Mouse (Mus musculus): ENCODE measurements around the gene Taf15. TPM values are rescaled to one million over a fixed set of nuclear protein-coding genes. Genes with fewer than 3 reads are reported as not detected.
A peak's percentile ranks its signal among the peaks of the same experiment; 100 is the strongest.

Gene Taf15
- total RNA-seq, 2 experiments from 2014 or later: 44.1 to 62.6 TPM

- no peak for ATAC-seq (replicated peaks; ENCODE audit: poor library complexity, severe bottlenecking)
These were observed 61.3 kb downstream of the Taf15 start for GRCm38 (mm10) chr11:83534143-83534542.

- peak; percentile 45 for ATAC-seq (replicated peaks; ENCODE audit: poor library complexity, severe bottlenecking)
These were observed 61.9 kb downstream of the Taf15 start for GRCm38 (mm10) chr11:83534609-83535423.

DNA sequence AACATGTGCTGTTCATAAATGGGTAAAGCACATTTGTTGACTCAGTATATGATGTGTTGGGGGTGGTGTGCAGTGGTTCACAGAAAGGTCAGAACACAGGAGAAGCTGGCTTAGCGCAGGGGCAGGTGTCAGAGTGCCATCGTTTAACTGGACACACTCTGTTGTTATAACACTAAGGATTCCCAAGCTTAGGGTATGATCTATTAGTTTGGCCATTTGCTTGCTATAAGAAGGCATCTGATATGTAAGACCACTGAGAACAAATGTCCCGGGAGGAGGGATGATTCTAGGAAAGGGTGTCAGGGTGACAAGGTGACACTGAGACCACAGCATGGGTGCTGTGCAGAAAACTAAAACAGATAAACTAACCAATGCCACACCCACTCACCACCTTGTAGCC, 63.9 kb downstream of the Taf15 start:
- no peak for ATAC-seq (replicated peaks; ENCODE audit: poor library complexity, severe bottlenecking)

DNA sequence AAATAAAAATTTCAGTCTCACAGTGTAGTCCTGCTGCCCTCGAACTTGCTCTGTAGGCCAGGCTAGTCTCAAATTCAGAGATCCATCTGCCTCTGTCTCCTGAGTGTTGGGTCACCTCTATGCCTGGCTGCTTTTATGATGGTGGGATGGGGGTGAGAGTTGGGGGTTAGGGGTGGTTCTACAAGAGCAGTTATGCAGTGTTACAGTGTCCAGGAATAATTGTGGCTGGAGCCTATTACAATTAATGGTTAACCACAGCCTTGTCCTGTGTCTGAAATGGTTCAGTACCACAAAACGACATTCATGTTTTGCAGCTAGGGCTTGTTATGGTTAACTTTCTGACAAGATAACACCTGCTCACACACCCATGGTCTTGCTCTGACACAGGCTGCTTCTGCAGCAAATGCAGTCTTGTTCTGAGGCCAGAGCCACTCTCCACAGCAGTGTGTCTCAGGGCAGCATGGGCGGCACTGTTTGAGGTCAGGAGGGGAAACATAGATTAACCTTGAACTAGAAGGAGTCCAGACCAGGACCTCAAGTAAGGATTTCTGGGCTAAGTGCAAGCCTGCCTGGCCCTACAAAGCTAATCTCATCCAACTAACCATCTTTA, 65.9 kb downstream of the Taf15 start:
- no peak for ATAC-seq (replicated peaks; ENCODE audit: poor library complexity, severe bottlenecking)

DNA sequence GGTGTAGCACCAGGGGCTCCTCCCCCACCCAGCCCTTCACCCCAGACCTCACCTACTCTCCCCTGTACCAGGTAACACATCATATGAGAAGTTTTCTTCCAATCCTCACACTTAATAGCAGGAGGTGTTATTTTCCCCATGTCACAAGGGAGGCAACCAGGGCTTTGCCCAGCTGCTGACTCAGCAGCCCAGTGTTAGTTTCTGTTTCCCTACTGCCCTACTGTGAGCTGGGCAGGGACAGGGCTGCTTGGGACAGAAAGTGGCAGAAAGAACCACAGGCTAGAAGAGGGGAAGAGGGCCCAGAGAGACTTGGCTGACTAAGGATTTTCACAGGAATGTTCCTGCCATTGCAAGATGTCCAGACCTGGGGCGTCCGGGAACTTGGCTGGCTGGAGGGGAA, 68.0 kb downstream of the Taf15 start:
- ATAC-seq (replicated peaks; ENCODE audit: poor library complexity, severe bottlenecking): peak; percentile 19

- ATAC-seq (replicated peaks; ENCODE audit: poor library complexity, severe bottlenecking): no peak
These were observed 68.5 kb downstream of the Taf15 start for GRCm38 (mm10) chr11:83541415-83541814.

GRCm38 (mm10) chr11:83544214-83544613, 71.3 kb downstream of the Taf15 start:
- peak; percentile 92 for ATAC-seq (replicated peaks; ENCODE audit: poor library complexity, severe bottlenecking)

- peak; percentile 88 for ATAC-seq (replicated peaks; ENCODE audit: poor library complexity, severe bottlenecking)
These were observed 77.3 kb downstream of the Taf15 start for GRCm38 (mm10) chr11:83550186-83550632.

DNA sequence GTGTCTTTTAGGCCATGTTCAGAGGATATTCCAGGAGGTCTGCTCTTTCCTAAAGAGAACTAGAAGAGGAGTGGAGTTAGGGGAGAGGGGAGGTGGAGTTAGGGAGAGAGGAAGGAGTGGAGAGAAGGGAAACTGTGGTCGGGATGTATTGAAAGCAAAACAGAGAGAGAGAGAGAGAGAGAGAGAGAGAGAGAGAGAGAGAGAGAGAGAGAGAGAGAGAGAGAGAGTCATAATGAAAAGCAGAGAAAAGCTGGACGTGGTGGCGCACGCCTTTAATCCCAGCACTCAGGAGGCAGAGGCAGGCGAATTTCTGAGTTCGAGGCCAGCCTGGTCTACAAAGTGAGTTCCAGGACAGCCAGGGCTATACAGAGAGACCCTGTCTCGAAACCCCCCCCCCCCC, 78.2 kb downstream of the Taf15 start:
- ATAC-seq (replicated peaks; ENCODE audit: poor library complexity, severe bottlenecking): peak; percentile 23; the same call in 1 of the 2 replicates

- no peak for ATAC-seq (replicated peaks; ENCODE audit: poor library complexity, severe bottlenecking)
These were observed 78.8 kb downstream of the Taf15 start for GRCm38 (mm10) chr11:83551668-83552067.

Other genes with a start within 250 kb of the Taf15 start
- not detected in 2 replicates for gene Slfn14, start 186.4 kb upstream of the Taf15 start, total RNA-seq (2014; fragmentation: Nextera tagmentation)
- not detected in 2 replicates for gene Slfn14, start 186.4 kb upstream of the Taf15 start, total RNA-seq (2017)
- 60.0 and 68.0 TPM in 2 replicates for gene Ap2b1, start 174.1 kb upstream of the Taf15 start, total RNA-seq (2014; fragmentation: Nextera tagmentation)
- 46.0 and 60.0 TPM in 2 replicates for gene Ap2b1, start 174.1 kb upstream of the Taf15 start, total RNA-seq (2017)
- gene Pex12, start 170.5 kb upstream of the Taf15 start, total RNA-seq (2014; fragmentation: Nextera tagmentation): 5.8 and 9.0 TPM in 2 replicates
- gene Pex12, start 170.5 kb upstream of the Taf15 start, total RNA-seq (2017): 6.3 and 6.6 TPM in 2 replicates
- not detected in 2 replicates for gene Rasl10b, start 63.9 kb upstream of the Taf15 start, total RNA-seq (2014; fragmentation: Nextera tagmentation)
- gene Rasl10b, start 63.9 kb upstream of the Taf15 start, total RNA-seq (2017): 0.09 and 0.41 TPM in 2 replicates
- gene Gas2l2, start 43.6 kb upstream of the Taf15 start, total RNA-seq (2014; fragmentation: Nextera tagmentation): 0.13 TPM in 1 of 2 replicates, not detected in the other
- 0.57 TPM in 1 of 2 replicates, not detected in the other for gene Gas2l2, start 43.6 kb upstream of the Taf15 start, total RNA-seq (2017)
- 33.2 and 34.9 TPM in 2 replicates for gene 1700020L24Rik, start 35.4 kb upstream of the Taf15 start, total RNA-seq (2014; fragmentation: Nextera tagmentation)
- 79.8 and 113 TPM in 2 replicates for gene 1700020L24Rik, start 35.4 kb upstream of the Taf15 start, total RNA-seq (2017)
- gene Mmp28, start 10.0 kb upstream of the Taf15 start, total RNA-seq (2014; fragmentation: Nextera tagmentation): 6.6 and 11.1 TPM in 2 replicates
- gene Mmp28, start 10.0 kb upstream of the Taf15 start, total RNA-seq (2017): 5.4 and 5.6 TPM in 2 replicates
- gene Heatr9, start 49.1 kb downstream of the Taf15 start, total RNA-seq (2014; fragmentation: Nextera tagmentation): not detected in 2 replicates
- gene Heatr9, start 49.1 kb downstream of the Taf15 start, total RNA-seq (2017): not detected in 2 replicates
- not detected in 2 replicates for gene Ccl5, start 57.4 kb downstream of the Taf15 start, total RNA-seq (2014; fragmentation: Nextera tagmentation)
- 2.1 TPM in 1 of 2 replicates, not detected in the other for gene Ccl5, start 57.4 kb downstream of the Taf15 start, total RNA-seq (2017)
- gene Ccl9, start 105.5 kb downstream of the Taf15 start, total RNA-seq (2014; fragmentation: Nextera tagmentation): 189 and 190 TPM in 2 replicates
- gene Ccl9, start 105.5 kb downstream of the Taf15 start, total RNA-seq (2017): 110 and 159 TPM in 2 replicates
- 8.8 and 13.4 TPM in 2 replicates for gene Ccl6, start 120.0 kb downstream of the Taf15 start, total RNA-seq (2014; fragmentation: Nextera tagmentation)
- 16.9 and 19.6 TPM in 2 replicates for gene Ccl6, start 120.0 kb downstream of the Taf15 start, total RNA-seq (2017)
- gene Rpl9-ps1, start 172.5 kb downstream of the Taf15 start, total RNA-seq (2014; fragmentation: Nextera tagmentation): not detected in 2 replicates
- gene Rpl9-ps1, start 172.5 kb downstream of the Taf15 start, total RNA-seq (2017): not detected in 2 replicates
- 5.5 and 6.5 TPM in 2 replicates for gene Ccl3, start 176.3 kb downstream of the Taf15 start, total RNA-seq (2014; fragmentation: Nextera tagmentation)
- gene Ccl3, start 176.3 kb downstream of the Taf15 start, total RNA-seq (2017): 78.6 and 86.4 TPM in 2 replicates
- gene Ccl4, start 189.5 kb downstream of the Taf15 start, total RNA-seq (2014; fragmentation: Nextera tagmentation): 2.1 TPM in 1 of 2 replicates, not detected in the other
- 15.2 and 26.9 TPM in 2 replicates for gene Ccl4, start 189.5 kb downstream of the Taf15 start, total RNA-seq (2017)
- 8.9 TPM in 1 of 2 replicates, not detected in the other for gene Wfdc17, start 230.9 kb downstream of the Taf15 start, total RNA-seq (2014; fragmentation: Nextera tagmentation)
- 1.2 TPM in 1 of 2 replicates, not detected in the other for gene Wfdc17, start 230.9 kb downstream of the Taf15 start, total RNA-seq (2017)
- gene Wfdc18, start 235.9 kb downstream of the Taf15 start, total RNA-seq (2014; fragmentation: Nextera tagmentation): not detected in 2 replicates
- gene Wfdc18, start 235.9 kb downstream of the Taf15 start, total RNA-seq (2017): not detected in 2 replicates

All from granulocyte monocyte progenitor cell, adult 5-6 weeks (primary cell).